Mouse (Mus musculus) R1 (cell line): ENCODE measurements around the gene Pcgf5.

Experiments used
- DNase-seq: peaks from one replicate; pipeline ENCODE4 v3.0.0-alpha.2; 2018; ENCODE audit warnings: low read depth, low spot score

The Pcgf5 gene

GRCm38 (mm10) chr19:36348161-36348800 lies at the start of gene Pcgf5:
Pcgf5 (plus strand) TSS chr19:36348309.
- DNase-seq, result peak; percentile 61

- DNase-seq, result no peak
Measured at GRCm38 (mm10) chr19:36305542-36305941, 42.6 kb upstream of the Pcgf5 start.

GRCm38 (mm10) chr19:36314010-36314409 lies 34.1 kb upstream of the Pcgf5 start:
- no peak for DNase-seq

- DNase-seq, result no peak
Measured at GRCm38 (mm10) chr19:36319735-36320134, 28.4 kb upstream of the Pcgf5 start.

GRCm38 (mm10) chr19:36321066-36321465 lies 27.0 kb upstream of the Pcgf5 start:
- DNase-seq, result no peak

- DNase-seq, result no peak
Measured at GRCm38 (mm10) chr19:36323326-36323725, 24.8 kb upstream of the Pcgf5 start.

- no peak for DNase-seq
Measured at GRCm38 (mm10) chr19:36328678-36329077, 19.4 kb upstream of the Pcgf5 start.

GRCm38 (mm10) chr19:36347376-36347775 lies 733 bp upstream of the Pcgf5 start:
- DNase-seq, result no peak

GRCm38 (mm10) chr19:36347831-36348160 lies 313 bp upstream of the Pcgf5 start:
- no peak for DNase-seq

- peak; percentile 56 for DNase-seq
Measured at GRCm38 (mm10) chr19:36348801-36349486, 835 bp downstream of the Pcgf5 start.

- DNase-seq, result peak; percentile 50
Measured at GRCm38 (mm10) chr19:36349487-36349955, 1.4 kb downstream of the Pcgf5 start.

- DNase-seq, result no peak
Measured at GRCm38 (mm10) chr19:36350181-36350580, 2.1 kb downstream of the Pcgf5 start.

- DNase-seq, result no peak
Measured at GRCm38 (mm10) chr19:36350870-36351269, 2.8 kb downstream of the Pcgf5 start.

GRCm38 (mm10) chr19:36362541-36362940 lies 14.4 kb downstream of the Pcgf5 start:
- DNase-seq, result no peak

GRCm38 (mm10) chr19:36364757-36365156 lies 16.6 kb downstream of the Pcgf5 start:
- DNase-seq, result no peak

GRCm38 (mm10) chr19:36371478-36371877 lies 23.4 kb downstream of the Pcgf5 start:
- no peak for DNase-seq

GRCm38 (mm10) chr19:36373056-36373621 lies 25.0 kb downstream of the Pcgf5 start:
- no peak for DNase-seq

- DNase-seq, result no peak
Measured at GRCm38 (mm10) chr19:36375200-36375783, 27.2 kb downstream of the Pcgf5 start.

- DNase-seq, result no peak
Measured at GRCm38 (mm10) chr19:36377729-36378128, 29.6 kb downstream of the Pcgf5 start.

GRCm38 (mm10) chr19:36378511-36379232 lies 30.6 kb downstream of the Pcgf5 start:
- no peak for DNase-seq

- no peak for DNase-seq
Measured at GRCm38 (mm10) chr19:36382901-36383300, 34.8 kb downstream of the Pcgf5 start.

- no peak for DNase-seq
Measured at GRCm38 (mm10) chr19:36383977-36384376, 35.9 kb downstream of the Pcgf5 start.
